Mouse (Mus musculus): ENCODE results near the gene Defb21. TPM values are rescaled to one million over a fixed set of nuclear protein-coding genes. Genes with fewer than 3 reads are reported as not detected.

Defb21 gene
- polyA plus RNA-seq, 1 experiment from 2014 or later: not detected

DNA sequence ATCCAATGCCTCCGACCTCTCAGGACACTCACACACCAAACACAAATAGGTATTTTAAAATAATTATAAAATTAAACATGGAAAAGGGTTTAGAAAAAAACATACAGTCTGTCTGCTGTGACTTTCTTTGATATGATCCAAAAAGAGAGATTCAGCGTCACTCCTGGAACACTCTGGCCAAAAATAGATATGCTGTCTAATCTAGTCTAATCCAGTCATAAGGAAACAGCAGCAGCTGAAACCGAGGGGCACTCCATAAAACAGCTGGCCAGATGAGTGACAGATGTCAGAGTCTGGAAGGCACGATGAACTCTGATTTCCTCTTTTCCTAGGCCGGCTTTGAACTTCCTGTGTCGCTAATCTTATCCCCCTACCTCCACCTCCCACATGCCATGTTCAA is 43.9 kb downstream of the Defb21 start:
- H3K4me3 ChIP-seq (ENCODE audit: low read depth, low read length): no peak overlapping the region
- H3K27me3 ChIP-seq (replicated peaks; ENCODE audit: control insufficient read depth, insufficient read depth, low read length): no peaks in the 10 kb centered on the region
- no peak overlapping the region for H3K9ac ChIP-seq (ENCODE audit: low read length)
- DNase-seq (ENCODE audit: low spot score): no peak
- no peak overlapping the region for H3K4me2 ChIP-seq (ENCODE audit: low read length)
- H3K27ac ChIP-seq (ENCODE audit: low read depth, low read length): no peak overlapping the region
- H3K36me3 ChIP-seq (ENCODE audit: control insufficient read depth, insufficient read depth, low read length): no peaks in the 10 kb centered on the region
- H3K4me1 ChIP-seq (ENCODE audit: control insufficient read depth, insufficient read depth, low read length): no peaks in the 10 kb centered on the region
- no peak for ATAC-seq
- WGBS: 88% methylated on average over 6 of the region's 6 CpGs
- H3K9me3 ChIP-seq (replicated peaks; ENCODE audit: control insufficient read depth, low read length): no peaks in the 10 kb centered on the region

GRCm38 (mm10) chr2:152617374-152617773 is 44.8 kb downstream of the Defb21 start:
- no peak overlapping the region for H3K4me2 ChIP-seq (ENCODE audit: low read length)
- no peaks in the 10 kb centered on the region for H3K36me3 ChIP-seq (ENCODE audit: control insufficient read depth, insufficient read depth, low read length)
- 55% methylated on average over 5 of the region's 5 CpGs for WGBS
- no peak overlapping the region for H3K27ac ChIP-seq (ENCODE audit: low read depth, low read length)
- no peaks in the 10 kb centered on the region for H3K4me1 ChIP-seq (ENCODE audit: control insufficient read depth, insufficient read depth, low read length)
- ATAC-seq (no peak), DNase-seq (ENCODE audit: low spot score) (no peak)
- no peak overlapping the region for H3K4me3 ChIP-seq (ENCODE audit: low read depth, low read length)
- H3K9me3 ChIP-seq (replicated peaks; ENCODE audit: control insufficient read depth, low read length): no peaks in the 10 kb centered on the region
- no peaks in the 10 kb centered on the region for H3K27me3 ChIP-seq (replicated peaks; ENCODE audit: control insufficient read depth, insufficient read depth, low read length)
- H3K9ac ChIP-seq (ENCODE audit: low read length): no peak overlapping the region

- ATAC-seq: no peak
Observed at GRCm38 (mm10) chr2:152620367-152621134, 48.0 kb downstream of the Defb21 start.

DNA sequence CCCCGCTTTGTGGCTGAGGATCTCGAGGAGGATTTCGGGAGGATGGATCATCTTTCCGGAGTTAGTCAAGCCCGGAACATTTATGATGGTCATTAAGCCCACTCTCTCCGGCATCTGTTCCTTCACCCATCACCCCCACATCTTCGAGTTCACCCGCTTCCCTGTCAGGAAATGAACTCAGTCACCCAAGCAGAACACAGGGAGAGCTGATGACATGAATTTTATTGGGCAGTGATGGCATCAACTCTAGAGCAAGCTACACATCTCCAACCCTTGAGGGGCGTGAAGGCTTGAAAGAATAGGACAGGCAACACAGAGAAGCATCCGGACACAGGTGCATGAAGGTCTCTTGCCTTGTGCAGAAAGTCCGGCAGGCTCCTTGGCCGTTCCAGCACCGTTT is 49.6 kb downstream of the Defb21 start:
- H3K36me3 ChIP-seq (ENCODE audit: control insufficient read depth, insufficient read depth, low read length): no peaks in the 10 kb centered on the region
- WGBS: 92% methylated on average over 13 of the region's 13 CpGs
- no peaks in the 10 kb centered on the region for H3K9me3 ChIP-seq (replicated peaks; ENCODE audit: control insufficient read depth, low read length)
- peaks cover 4% of the 10 kb centered on the region; the same call in 1 of the 2 replicates for H3K4me1 ChIP-seq (ENCODE audit: control insufficient read depth, insufficient read depth, low read length)
- no peak for DNase-seq (ENCODE audit: low spot score)
- no peak overlapping the region for H3K9ac ChIP-seq (ENCODE audit: low read length)
- no peak overlapping the region for H3K4me2 ChIP-seq (ENCODE audit: low read length)
- H3K27ac ChIP-seq (ENCODE audit: low read depth, low read length): no peak overlapping the region
- no peak for ATAC-seq
- H3K27me3 ChIP-seq (replicated peaks; ENCODE audit: control insufficient read depth, insufficient read depth, low read length): peaks cover 16% of the 10 kb centered on the region
- no peak overlapping the region for H3K4me3 ChIP-seq (ENCODE audit: low read depth, low read length)

More at GRCm38 (mm10) chr2:152620367-152621134, 48.0 kb downstream of the Defb21 start:
- H3K4me3 ChIP-seq (ENCODE audit: low read depth, low read length): no peak overlapping the region
- no peak for DNase-seq (ENCODE audit: low spot score)
- no peak overlapping the region for H3K9ac ChIP-seq (ENCODE audit: low read length)
- no peaks in the 10 kb centered on the region for H3K4me1 ChIP-seq (ENCODE audit: control insufficient read depth, insufficient read depth, low read length)
- 80% methylated on average over 9 of the region's 9 CpGs for WGBS
- H3K9me3 ChIP-seq (replicated peaks; ENCODE audit: control insufficient read depth, low read length): no peaks in the 10 kb centered on the region
- no peaks in the 10 kb centered on the region for H3K36me3 ChIP-seq (ENCODE audit: control insufficient read depth, insufficient read depth, low read length)
- no peak overlapping the region for H3K27ac ChIP-seq (ENCODE audit: low read depth, low read length)
- H3K27me3 ChIP-seq (replicated peaks; ENCODE audit: control insufficient read depth, insufficient read depth, low read length): no peaks in the 10 kb centered on the region
- H3K4me2 ChIP-seq (ENCODE audit: low read length): no peak overlapping the region

DNA sequence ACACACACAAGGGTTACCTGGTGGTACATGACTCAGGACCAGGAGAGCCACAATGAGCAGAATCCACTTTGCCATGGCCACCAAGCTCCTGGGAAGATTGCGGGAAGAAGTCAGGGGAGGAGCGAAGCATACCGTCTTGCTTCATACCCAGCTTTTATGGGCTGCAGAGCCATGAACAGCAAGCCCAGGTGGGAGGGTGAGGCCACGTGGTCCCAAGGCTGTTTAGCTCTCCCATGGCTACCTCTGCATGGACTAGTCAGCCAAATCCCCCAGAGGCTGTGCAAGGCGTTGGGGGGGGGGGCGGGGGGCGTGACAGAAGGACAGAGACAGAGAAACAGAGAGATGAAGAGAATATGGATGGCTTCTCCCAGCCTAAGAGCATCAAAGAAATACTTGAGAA is 50.4 kb downstream of the Defb21 start, which contains the start of gene Defb25:
Gene Defb25 (minus strand): TSS at position 101 of the 400 bp plus-strand sequence.
- 76% methylated on average over 7 of the region's 7 CpGs for WGBS
- ATAC-seq (no peak), DNase-seq (ENCODE audit: low spot score) (no peak)
- Histone ChIP-seq H3K9me3 (replicated peaks; ENCODE audit: control insufficient read depth, low read length) (no peaks in the 10 kb centered on the region), H3K4me2 (ENCODE audit: low read length) (no peak within 1 kb of the TSS), H3K9ac (ENCODE audit: low read length) (no peak within 1 kb of the TSS), H3K27ac (ENCODE audit: low read depth, low read length) (no peak within 1 kb of the TSS), H3K27me3 (replicated peaks; ENCODE audit: control insufficient read depth, insufficient read depth, low read length) (peaks cover 21% of the 10 kb centered on the region), H3K4me1 (ENCODE audit: control insufficient read depth, insufficient read depth, low read length) (peaks cover 5% of the 10 kb centered on the region; the same call in 1 of the 2 replicates), H3K4me3 (ENCODE audit: low read depth, low read length) (no peak within 1 kb of the TSS), H3K36me3 (ENCODE audit: control insufficient read depth, insufficient read depth, low read length) (no peaks in the 10 kb centered on the region)

Other genes starting within 250 kb of the Defb21 start
- 80.7 and 97.1 TPM in 2 replicates for gene Rbck1, start 240.1 kb upstream of the Defb21 start, polyA plus RNA-seq (2014; fragmentation: Nextera tagmentation; extraction: Ambion mirVana)
- 0.24 and 0.79 TPM in 2 replicates for gene Trib3, start 228.7 kb upstream of the Defb21 start, polyA plus RNA-seq (2014; fragmentation: Nextera tagmentation; extraction: Ambion mirVana)
- gene Nrsn2, start 196.1 kb upstream of the Defb21 start, polyA plus RNA-seq (2014; fragmentation: Nextera tagmentation; extraction: Ambion mirVana): 18.9 and 21.8 TPM in 2 replicates
- gene Sox12, start 174.7 kb upstream of the Defb21 start, polyA plus RNA-seq (2014; fragmentation: Nextera tagmentation; extraction: Ambion mirVana): 18.2 and 21.8 TPM in 2 replicates
- gene Zcchc3, start 157.7 kb upstream of the Defb21 start, polyA plus RNA-seq (2014; fragmentation: Nextera tagmentation; extraction: Ambion mirVana): 17.3 and 18.2 TPM in 2 replicates
- gene 6820408C15Rik, start 157.2 kb upstream of the Defb21 start, polyA plus RNA-seq (2014; fragmentation: Nextera tagmentation; extraction: Ambion mirVana): 2.3 and 2.8 TPM in 2 replicates
- gene Defb23, start 108.1 kb upstream of the Defb21 start, polyA plus RNA-seq (2014; fragmentation: Nextera tagmentation; extraction: Ambion mirVana): not detected in 2 replicates
- gene Defb20, start 95.7 kb upstream of the Defb21 start, polyA plus RNA-seq (2014; fragmentation: Nextera tagmentation; extraction: Ambion mirVana): not detected in 2 replicates
- not detected in 2 replicates for gene Defb22, start 82.6 kb upstream of the Defb21 start, polyA plus RNA-seq (2014; fragmentation: Nextera tagmentation; extraction: Ambion mirVana)
- gene Defb26, start 61.1 kb upstream of the Defb21 start, polyA plus RNA-seq (2014; fragmentation: Nextera tagmentation; extraction: Ambion mirVana): not detected in 2 replicates
- gene Defb28, start 54.5 kb upstream of the Defb21 start, polyA plus RNA-seq (2014; fragmentation: Nextera tagmentation; extraction: Ambion mirVana): not detected in 2 replicates
- gene Defb29, start 32.6 kb upstream of the Defb21 start, polyA plus RNA-seq (2014; fragmentation: Nextera tagmentation; extraction: Ambion mirVana): not detected in 2 replicates
- gene Gm17416, start 3.4 kb upstream of the Defb21 start, polyA plus RNA-seq (2014; fragmentation: Nextera tagmentation; extraction: Ambion mirVana): not detected in 2 replicates
- gene Defb19, start 7.6 kb downstream of the Defb21 start, polyA plus RNA-seq (2014; fragmentation: Nextera tagmentation; extraction: Ambion mirVana): not detected in 2 replicates
- gene Defb45, start 26.7 kb downstream of the Defb21 start, polyA plus RNA-seq (2014; fragmentation: Nextera tagmentation; extraction: Ambion mirVana): not detected in 2 replicates
- gene Defb36, start 31.6 kb downstream of the Defb21 start, polyA plus RNA-seq (2014; fragmentation: Nextera tagmentation; extraction: Ambion mirVana): not detected in 2 replicates
- gene Defb25, start 50.3 kb downstream of the Defb21 start, polyA plus RNA-seq (2014; fragmentation: Nextera tagmentation; extraction: Ambion mirVana): not detected in 2 replicates
- 0.34 and 0.53 TPM in 2 replicates for gene Rem1, start 54.2 kb downstream of the Defb21 start, polyA plus RNA-seq (2014; fragmentation: Nextera tagmentation; extraction: Ambion mirVana)
- gene H13, start 96.7 kb downstream of the Defb21 start, polyA plus RNA-seq (2014; fragmentation: Nextera tagmentation; extraction: Ambion mirVana): 136 and 161 TPM in 2 replicates
- gene Mcts2, start 114.3 kb downstream of the Defb21 start, polyA plus RNA-seq (2014; fragmentation: Nextera tagmentation; extraction: Ambion mirVana): 35.8 and 42.6 TPM in 2 replicates
- gene Id1, start 163.5 kb downstream of the Defb21 start, polyA plus RNA-seq (2014; fragmentation: Nextera tagmentation; extraction: Ambion mirVana): 29.2 and 32.8 TPM in 2 replicates
- gene Cox4i2, start 181.4 kb downstream of the Defb21 start, polyA plus RNA-seq (2014; fragmentation: Nextera tagmentation; extraction: Ambion mirVana): 4.5 and 5.9 TPM in 2 replicates